Mouse (Mus musculus) hindbrain, embryonic 10.5 days (tissue): Measurements from ENCODE around the gene Cldn34b4. TPM values are rescaled to one million over a fixed set of nuclear protein-coding genes. Genes with fewer than 3 reads are reported as not detected.

ENCODE experiments used
- DNase-seq: peaks from one replicate; pipeline ENCODE4 v3.0.0-alpha.2; 2017; ENCODE audit warnings: low spot score
- H3K27ac ChIP-seq: fragments of 300-500 bp; sonication (generic); 2 replicates; pipeline ENCODE4 v1.5.1; 2016; ENCODE audit warnings: mild to moderate bottlenecking, moderate library complexity
- H3K27me3 ChIP-seq: fragments of 300-500 bp; sonication (generic); 2 replicates; pipeline ENCODE4 v1.6.1; 2016; ENCODE audit warnings: mild to moderate bottlenecking; ENCODE audit not compliant: poor library complexity, insufficient read depth, severe bottlenecking
- H3K36me3 ChIP-seq: fragments of 300-500 bp; sonication (generic); 2 replicates; pipeline ENCODE4 v1.6.1; 2016; ENCODE audit warnings: mild to moderate bottlenecking, moderate library complexity
- H3K4me1 ChIP-seq: fragments of 300-500 bp; sonication (generic); replicated peaks from 2 replicates; pipeline ENCODE4 v1.6.1; 2016; ENCODE audit warnings: mild to moderate bottlenecking
- H3K4me3 ChIP-seq: fragments of 300-500 bp; sonication (generic); 2 replicates; pipeline ENCODE4 v1.5.1; 2016; ENCODE audit warnings: mild to moderate bottlenecking, moderate library complexity
- H3K9me3 ChIP-seq: fragments of 300-500 bp; sonication (generic); 2 replicates; pipeline ENCODE4 v1.6.1; 2016; ENCODE audit warnings: mild to moderate bottlenecking, moderate library complexity
- WGBS: fragments of 180-500 bp; shearing (Covaris S2); methylation state at CpG from one replicate; pipeline ENCODE4 v1.1.7; 2016; 5-methylcytosine and 5-hydroxymethylcytosine counted together
- polyA plus RNA-seq: library from polyadenylated mRNA; unstranded; fragments of >200 nt; fragmentation: Nextera tagmentation; extraction: Ambion mirVana; gene quantifications from 2 replicates; pipeline ENCODE4 v1.2.1, GENCODE M21; 2016

The Cldn34b4 gene
- polyA plus RNA-seq: not detected in 2 replicates

DNA sequence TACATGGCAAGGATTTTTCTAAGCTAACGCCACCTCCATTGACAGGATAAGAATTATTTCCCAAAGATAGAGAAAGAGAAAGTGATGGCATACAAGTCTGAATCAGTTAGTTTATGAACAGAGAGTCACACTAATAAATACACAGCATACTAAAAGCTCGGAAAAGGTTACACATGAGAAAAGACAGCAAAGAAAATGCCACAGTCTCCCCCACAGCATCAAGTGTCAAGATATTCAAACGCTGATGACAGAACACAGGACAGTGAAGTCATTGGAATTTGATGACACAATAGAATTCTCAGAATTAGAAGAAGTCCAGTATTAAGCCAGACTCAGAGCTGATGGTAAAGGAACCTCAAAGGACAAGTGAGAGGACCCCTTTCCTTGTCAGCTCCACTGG, at the start of gene Cldn34b4:
Gene Cldn34b4 (plus strand): TSS at position 301 of the 400 bp plus-strand sequence.
- no peak within 1 kb of the TSS for H3K27ac ChIP-seq
- H3K36me3 ChIP-seq: no peaks in the 10 kb centered on the region
- 74% methylated on average over 3 of the region's 3 CpGs for WGBS
- no peaks in the 10 kb centered on the region for H3K4me1 ChIP-seq
- H3K27me3 ChIP-seq: no peaks in the 10 kb centered on the region
- no peaks in the 10 kb centered on the region for H3K9me3 ChIP-seq
- DNase-seq: no peak
- no peak within 1 kb of the TSS for H3K4me3 ChIP-seq

Other genes starting within 250 kb of the Cldn34b4 start
- not detected in 2 replicates for gene Cldn34b3, start 129.0 kb upstream of the Cldn34b4 start, polyA plus RNA-seq
- not detected in 2 replicates for gene Cldn34d, start 209.6 kb downstream of the Cldn34b4 start, polyA plus RNA-seq